Mouse (Mus musculus): ENCODE results near the gene Slc13a1.

Slc13a1 gene

GRCm38 (mm10) chr6:24072804-24073203, 95.1 kb downstream of the Slc13a1 start:
- no peak for DNase-seq

- no peak for DNase-seq
These were observed 108.1 kb downstream of the Slc13a1 start for GRCm38 (mm10) chr6:24059754-24060153.

DNA sequence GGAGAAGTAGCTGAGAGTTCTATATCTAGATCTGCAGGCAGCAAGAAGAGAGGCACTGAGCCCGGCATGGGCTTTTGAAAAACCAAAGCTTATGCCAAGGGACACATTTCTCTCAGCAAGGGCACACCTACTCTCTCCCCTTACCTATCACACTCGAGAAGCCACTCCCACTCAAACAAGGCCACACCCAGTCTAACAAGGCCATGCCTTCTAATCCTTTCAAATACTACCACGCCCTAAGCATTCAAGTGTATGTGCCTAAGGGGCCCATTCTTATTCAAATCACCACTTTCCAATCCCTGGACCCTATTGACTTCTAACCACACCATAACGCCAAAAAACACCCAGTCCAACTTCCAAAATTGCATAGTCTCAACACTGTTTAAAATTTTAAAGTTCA, 112.8 kb downstream of the Slc13a1 start:
- no peak for DNase-seq

GRCm38 (mm10) chr6:24054086-24054710, 113.7 kb downstream of the Slc13a1 start:
- DNase-seq, result no peak

DNA sequence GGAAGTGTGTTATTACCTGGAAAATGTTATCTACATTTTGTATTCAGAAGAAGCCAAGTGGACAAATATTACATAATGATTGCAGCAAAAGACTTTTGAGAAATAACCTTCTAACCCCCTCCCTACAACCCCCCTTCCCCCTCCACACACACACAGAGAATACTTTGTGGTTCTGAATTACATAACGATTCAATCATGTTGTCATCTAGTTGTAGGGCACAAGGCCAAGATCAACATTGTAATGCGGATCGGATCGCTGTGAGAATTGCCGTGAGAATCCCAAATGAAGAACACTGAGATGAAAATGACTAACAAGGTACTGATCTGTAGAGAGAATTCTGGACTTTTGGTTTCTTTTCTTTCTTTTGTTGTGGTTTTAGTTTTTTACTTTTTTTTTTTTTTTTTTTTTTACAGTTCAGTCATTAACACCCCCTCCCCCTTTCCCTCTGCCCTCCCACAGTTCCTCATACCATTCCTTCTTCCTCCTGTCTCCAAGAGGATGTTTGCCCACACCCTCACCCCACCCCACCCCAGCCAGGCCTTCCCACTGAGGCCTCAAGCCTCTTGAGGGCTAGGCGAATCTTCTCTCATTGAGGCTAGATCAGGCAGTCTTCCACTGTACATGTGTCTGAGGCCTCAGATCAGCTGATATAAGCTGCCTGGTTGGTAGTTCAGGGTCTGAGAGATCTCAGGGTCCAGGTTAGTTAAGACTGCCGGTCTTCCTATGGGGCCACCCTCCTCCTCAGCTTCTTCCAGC, 120.7 kb downstream of the Slc13a1 start:
- no peak for DNase-seq

DNA sequence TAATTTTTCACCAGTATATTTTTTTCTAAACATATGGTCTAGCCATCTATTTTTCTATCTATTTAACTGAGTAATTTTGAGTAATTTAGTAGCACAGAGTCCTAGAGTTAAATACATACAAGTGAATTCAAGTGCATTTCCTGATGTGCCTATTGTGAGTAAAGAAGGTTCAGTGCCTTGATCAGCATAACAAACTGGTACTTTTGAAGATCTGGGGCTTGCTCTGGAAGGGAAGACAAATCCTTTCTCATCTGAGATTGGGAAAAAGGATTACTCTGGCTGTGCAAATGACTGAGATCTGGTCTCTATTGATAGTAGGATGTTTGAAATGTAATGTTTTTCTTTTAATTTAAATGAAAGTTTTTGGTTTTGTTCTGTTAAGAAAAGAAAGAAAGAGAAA, 124.4 kb downstream of the Slc13a1 start:
- no peak for DNase-seq

All from heart, adult 11 months (tissue).